In genomic region chr7:92630167-92630566, GRCm38 (mm10) we compare ENCODE assay signal across 7 mouse cellular contexts. TPM values are rescaled to one million over a fixed set of nuclear protein-coding genes. Genes with fewer than 3 reads are reported as not detected.
DNase-seq lines count a peak whose midpoint lies in the region; ATAC-seq lines count a peak whose summit lies in the region.

No protein-coding gene starts in this region.

- peak; percentile 20 to 33 for DNase-seq in heart, postnatal 10 days
- DNase-seq in heart, postnatal 25 days (ENCODE audit: low spot score) = no peak
- DNase-seq in thymus, postnatal 14 days = peak; percentile 25
- DNase-seq in thymus, postnatal 0 days (ENCODE audit: low spot score) = no peak
- peak; percentile 45 to 56 for DNase-seq in cerebellum, postnatal 14 days

- intact Hi-C loops in heart, postnatal 10 days (cut with DNase I) = loop anchor here (2.0 to 10.0 kb wide), 2 partner anchors 239 to 335 kb away; no protein-coding TSS in a partner anchor
- intact Hi-C loops in heart, postnatal 25 days (cut with DNase I) = loop anchor here (2.0 to 10.0 kb wide), 2 partner anchors 199 to 465 kb away; no protein-coding TSS in a partner anchor

- peak; percentile 63; the same call in 1 of the 2 replicates for ATAC-seq in megakaryocyte-erythroid progenitor cell, adult 5-6 weeks (replicated peaks; ENCODE audit: low FRiP score, low TSS enrichment, poor library complexity, severe bottlenecking)
- no peak for ATAC-seq in activated CD4-positive, CD25-positive, alpha-beta regulatory T cell, adult 4 months

RNA-seq across cellular contexts. Expression of gene Ankrd42, which starts 6.8 kb away (rescaled TPM):
- total RNA-seq in heart, postnatal 10 days (2021) = 1 to 10 TPM; 1.9 to 2.1 TPM
- 1 to 10 TPM; 1.0 to 1.1 TPM for total RNA-seq in heart, postnatal 25 days (2021)
- 1.7 and 1.9 TPM in 2 replicates for polyA plus RNA-seq in thymus, postnatal 0 days (2015; fragmentation: Nextera tagmentation; extraction: Ambion mirVana)
- total RNA-seq in megakaryocyte-erythroid progenitor cell, adult 5-6 weeks (2014; fragmentation: Nextera tagmentation) = 1.9 and 3.6 TPM in 2 replicates
- total RNA-seq in megakaryocyte-erythroid progenitor cell, adult 5-6 weeks (2017) = 0.85 and 1.9 TPM in 2 replicates
- not detected for polyA plus RNA-seq in activated CD4-positive, CD25-positive, alpha-beta regulatory T cell, adult 4 months (2017; shearing (Covaris generic))

RNA-seq across cellular contexts. Expression of gene Pcf11, which starts 39.6 kb away (rescaled TPM):
- total RNA-seq in heart, postnatal 10 days (2021) = 10 to 100 TPM; 28.6 to 39.2 TPM
- total RNA-seq in heart, postnatal 25 days (2021) = 10 to 100 TPM; 23.0 to 28.2 TPM
- 29.2 and 35.2 TPM in 2 replicates for polyA plus RNA-seq in thymus, postnatal 0 days (2015; fragmentation: Nextera tagmentation; extraction: Ambion mirVana)
- 57.2 and 68.1 TPM in 2 replicates for total RNA-seq in megakaryocyte-erythroid progenitor cell, adult 5-6 weeks (2014; fragmentation: Nextera tagmentation)
- 79.8 and 98.4 TPM in 2 replicates for total RNA-seq in megakaryocyte-erythroid progenitor cell, adult 5-6 weeks (2017)
- polyA plus RNA-seq in activated CD4-positive, CD25-positive, alpha-beta regulatory T cell, adult 4 months (2017; shearing (Covaris generic)) = 10 to 100 TPM; 30.2 to 31.9 TPM

Comparison
In these comparisons a context has a peak if more than half of its experiments do, and no peak if none do; other contexts are left out.
1. DNase-seq: peak in heart, postnatal 10 days (2 of 2), thymus, postnatal 14 days (single experiment) and cerebellum, postnatal 14 days (2 of 2); none in heart, postnatal 25 days (single experiment) and thymus, postnatal 0 days (single experiment).